Mouse (Mus musculus) lung, adult 2 months (tissue): ENCODE data around the gene Rgs17. TPM values are rescaled to one million over a fixed set of nuclear protein-coding genes. Genes with fewer than 3 reads are reported as not detected.
"Not testable (repeated sequence)": the region's sequence is repeated elsewhere in the genome, so short reads cannot be mapped to it uniquely, and the experiment has no call there.

Experiments used
- DNase-seq: peaks from one replicate; pipeline ENCODE4 v3.0.0; 2022
- H3K4me1 ChIP-seq: fragments of 200-500 bp; 2 replicates; pipeline ENCODE4 v1.6.1; 2011; ENCODE audit warnings: low read length; ENCODE audit not compliant: control insufficient read depth, insufficient read depth
- H3K4me3 ChIP-seq: fragments of 200-500 bp; replicated peaks from 2 replicates; pipeline ENCODE3; 2011; ENCODE audit warnings: low read depth, mild to moderate bottlenecking, control low read depth, low read length; ENCODE audit errors: extremely low read depth
- CTCF ChIP-seq: fragments of 200-500 bp; IDR thresholded peaks from 2 replicates; pipeline ENCODE4 v1.5.1; 2011; ENCODE audit warnings: mild to moderate bottlenecking, low read length, control low read depth; ENCODE audit not compliant: insufficient read depth
- POLR2A ChIP-seq: fragments of 200-500 bp; IDR thresholded peaks from 2 replicates; pipeline ENCODE4 v1.6.1; 2011; ENCODE audit warnings: low read depth, mild to moderate bottlenecking, control low read depth, low read length, borderline replicate concordance; ENCODE audit errors: extremely low read depth
- WGBS: fragments of 180-500 bp; shearing (Covaris S2); methylation state at CpG from one replicate; pipeline ENCODE4 v1.1.7; 2018; 5-methylcytosine and 5-hydroxymethylcytosine counted together
- polyA plus RNA-seq: library from polyadenylated mRNA; depleted of rRNA; stranded (reverse); fragments of >200 nt; gene quantifications from 2 replicates; pipeline ENCODE4 v1.2.3, GENCODE M21; 2012; rRNA removed

The Rgs17 gene
- polyA plus RNA-seq: 0.06 and 0.09 TPM in 2 replicates

GRCm38 (mm10) chr10:5922294-5922828, at the start of gene Rgs17:
Rgs17 (minus strand) TSS chr10:5922400.
- TF ChIP-seq CTCF: no peak
- no peak for TF ChIP-seq POLR2A
- Histone ChIP-seq H3K4me1 (no peaks in the 10 kb centered on the region), H3K4me3 (peak within 1 kb of the TSS; percentile 16)
- 2% methylated on average over 34 of the region's 35 CpGs for WGBS
- DNase-seq: no peak

GRCm38 (mm10) chr10:5967655-5968054, 45.5 kb upstream of the Rgs17 start:
- DNase-seq: no peak
- Histone ChIP-seq H3K4me3 (no peak overlapping the region), H3K4me1 (no peaks in the 10 kb centered on the region)
- TF ChIP-seq POLR2A: no peak
- no peak for TF ChIP-seq CTCF
- WGBS: 60% methylated on average over 2 of the region's 2 CpGs

GRCm38 (mm10) chr10:5953787-5954186, 31.6 kb upstream of the Rgs17 start:
- H3K4me3 ChIP-seq, DNase-seq, H3K4me1 ChIP-seq: not testable (repeated sequence)

GRCm38 (mm10) chr10:5924261-5924660, 2.1 kb upstream of the Rgs17 start:
- WGBS: 85% methylated on average over 5 of the region's 5 CpGs
- DNase-seq: no peak

GRCm38 (mm10) chr10:5923096-5923495, 896 bp upstream of the Rgs17 start:
- no peak for DNase-seq
- Histone ChIP-seq H3K4me1 (no peaks in the 10 kb centered on the region), H3K4me3 (no peak overlapping the region)
- 14% methylated on average over 9 of the region's 9 CpGs for WGBS
- no peak for TF ChIP-seq CTCF
- no peak for TF ChIP-seq POLR2A

More at GRCm38 (mm10) chr10:5924261-5924660, 2.1 kb upstream of the Rgs17 start:
- no peak for TF ChIP-seq CTCF
- no peak for TF ChIP-seq POLR2A
- H3K4me3 ChIP-seq: no peak overlapping the region
- H3K4me1 ChIP-seq: no peaks in the 10 kb centered on the region

- TF ChIP-seq CTCF (no peak), POLR2A (no peak)
- Histone ChIP-seq H3K4me3 (peak overlapping the region; percentile 16), H3K4me1 (no peaks in the 10 kb centered on the region)
- WGBS: under 1% methylated on average over 31 of the region's 31 CpGs
- no peak for DNase-seq
These were observed 429 bp downstream of the Rgs17 start for GRCm38 (mm10) chr10:5921771-5922170.

GRCm38 (mm10) chr10:5921031-5921551, 1.1 kb downstream of the Rgs17 start:
- TF ChIP-seq POLR2A: no peak
- no peak for TF ChIP-seq CTCF
- no peak for DNase-seq
- Histone ChIP-seq H3K4me3 (no peak overlapping the region), H3K4me1 (no peaks in the 10 kb centered on the region)
- 2% methylated on average over 12 of the region's 12 CpGs for WGBS

GRCm38 (mm10) chr10:5904399-5904798, 17.8 kb downstream of the Rgs17 start:
- no peaks in the 10 kb centered on the region for H3K4me1 ChIP-seq
- H3K4me3 ChIP-seq: no peak overlapping the region
- no peak for DNase-seq
- 78% methylated on average over 2 of the region's 2 CpGs for WGBS
- TF ChIP-seq POLR2A (no peak), CTCF (no peak)

- Histone ChIP-seq H3K4me3 (no peak overlapping the region), H3K4me1 (no peaks in the 10 kb centered on the region)
- no peak for TF ChIP-seq POLR2A
- no peak for TF ChIP-seq CTCF
- WGBS: 54% methylated on average over 4 of the region's 4 CpGs
- no peak for DNase-seq
These were observed 20.4 kb downstream of the Rgs17 start for GRCm38 (mm10) chr10:5901777-5902176.

- Histone ChIP-seq H3K4me1 (no peaks in the 10 kb centered on the region), H3K4me3 (no peak overlapping the region)
- WGBS: 53% methylated on average over 6 of the region's 6 CpGs
- TF ChIP-seq POLR2A (no peak), CTCF (no peak)
- DNase-seq: no peak
These were observed 21.5 kb downstream of the Rgs17 start for GRCm38 (mm10) chr10:5900731-5901130.
